Mouse (Mus musculus): Measurements from ENCODE around the gene Wdfy1. TPM values are rescaled to one million over a fixed set of nuclear protein-coding genes. Genes with fewer than 3 reads are reported as not detected.
A peak's percentile ranks its signal among the peaks of the same experiment; 100 is the strongest.

Gene Wdfy1
- total RNA-seq, 2 experiments from 2014 or later: 43.7 to 45.9 TPM

- TF ChIP-seq CTCF (IDR thresholded peaks at IDR 0.05): no peak
- H3K27ac ChIP-seq: no peak overlapping the region
- no peak for DNase-seq (ENCODE audit: extremely low spot score in 1 of 2, low spot score in 2 of 2)
- H3K4me3 ChIP-seq: peak overlapping the region; percentile 23
- intact Hi-C loops (cut with DNase I): no loop called here
Observed at GRCm38 (mm10) chr1:79759436-79759972, 16.4 kb downstream of the Wdfy1 start.

GRCm38 (mm10) chr1:79759006-79759405, 16.9 kb downstream of the Wdfy1 start:
- Histone ChIP-seq H3K27ac (no peak overlapping the region), H3K4me3 (no peak overlapping the region)
- DNase-seq (ENCODE audit: extremely low spot score in 1 of 2, low spot score in 2 of 2): no peak
- TF ChIP-seq CTCF (IDR thresholded peaks at IDR 0.05): no peak
- intact Hi-C loops (cut with DNase I): no loop called here

GRCm38 (mm10) chr1:79757597-79757996, 18.3 kb downstream of the Wdfy1 start:
- Histone ChIP-seq H3K4me3 (no peak overlapping the region), H3K27ac (no peak overlapping the region)
- intact Hi-C loops (cut with DNase I): no loop called here
- no peak for TF ChIP-seq CTCF (IDR thresholded peaks at IDR 0.05)
- no peak for DNase-seq (ENCODE audit: extremely low spot score in 1 of 2, low spot score in 2 of 2)

GRCm38 (mm10) chr1:79757161-79757560, 18.8 kb downstream of the Wdfy1 start:
- TF ChIP-seq CTCF (IDR thresholded peaks at IDR 0.05): no peak
- no peak overlapping the region for H3K4me3 ChIP-seq
- no peak for DNase-seq (ENCODE audit: extremely low spot score in 1 of 2, low spot score in 2 of 2)
- H3K27ac ChIP-seq: no peak overlapping the region
- intact Hi-C loops (cut with DNase I): no loop called here

GRCm38 (mm10) chr1:79756417-79756816, 19.5 kb downstream of the Wdfy1 start:
- TF ChIP-seq CTCF (IDR thresholded peaks at IDR 0.05): no peak
- DNase-seq (ENCODE audit: extremely low spot score in 1 of 2, low spot score in 2 of 2): no peak
- Histone ChIP-seq H3K4me3 (no peak overlapping the region), H3K27ac (no peak overlapping the region)
- intact Hi-C loops (cut with DNase I): no loop called here

- DNase-seq (ENCODE audit: extremely low spot score in 1 of 2, low spot score in 2 of 2): no peak
- no peak for TF ChIP-seq CTCF (IDR thresholded peaks at IDR 0.05)
- Histone ChIP-seq H3K27ac (no peak overlapping the region), H3K4me3 (no peak overlapping the region)
- intact Hi-C loops (cut with DNase I): no loop called here
Observed at GRCm38 (mm10) chr1:79755376-79755775, 20.6 kb downstream of the Wdfy1 start.

GRCm38 (mm10) chr1:79754936-79755335, 21.0 kb downstream of the Wdfy1 start:
- no peak for DNase-seq (ENCODE audit: extremely low spot score in 1 of 2, low spot score in 2 of 2)
- H3K27ac ChIP-seq: no peak overlapping the region
- TF ChIP-seq CTCF (IDR thresholded peaks at IDR 0.05): no peak
- no peak overlapping the region for H3K4me3 ChIP-seq
- intact Hi-C loops (cut with DNase I): no loop called here

GRCm38 (mm10) chr1:79753456-79753855, 22.5 kb downstream of the Wdfy1 start:
- TF ChIP-seq CTCF (IDR thresholded peaks at IDR 0.05): no peak
- intact Hi-C loops (cut with DNase I): no loop called here
- Histone ChIP-seq H3K27ac (no peak overlapping the region), H3K4me3 (no peak overlapping the region)
- DNase-seq (ENCODE audit: extremely low spot score in 1 of 2, low spot score in 2 of 2): no peak

GRCm38 (mm10) chr1:79752714-79753340, 23.1 kb downstream of the Wdfy1 start:
- DNase-seq (ENCODE audit: extremely low spot score in 1 of 2, low spot score in 2 of 2): no peak
- Histone ChIP-seq H3K4me3 (no peak overlapping the region), H3K27ac (no peak overlapping the region)
- intact Hi-C loops (cut with DNase I): no loop called here
- no peak for TF ChIP-seq CTCF (IDR thresholded peaks at IDR 0.05)

- Histone ChIP-seq H3K4me3 (no peak overlapping the region), H3K27ac (no peak overlapping the region)
- DNase-seq (ENCODE audit: extremely low spot score in 1 of 2, low spot score in 2 of 2): no peak
- TF ChIP-seq CTCF (IDR thresholded peaks at IDR 0.05): no peak
- intact Hi-C loops (cut with DNase I): no loop called here
Observed at GRCm38 (mm10) chr1:79752015-79752695, 23.8 kb downstream of the Wdfy1 start.

- no peak overlapping the region for H3K4me3 ChIP-seq
- no peak for TF ChIP-seq CTCF (IDR thresholded peaks at IDR 0.05)
- no peak overlapping the region for H3K27ac ChIP-seq
- intact Hi-C loops (cut with DNase I): no loop called here
- DNase-seq (ENCODE audit: extremely low spot score in 1 of 2, low spot score in 2 of 2): no peak
Observed at GRCm38 (mm10) chr1:79751186-79751585, 24.8 kb downstream of the Wdfy1 start.

- DNase-seq (ENCODE audit: extremely low spot score in 1 of 2, low spot score in 2 of 2): no peak
- TF ChIP-seq CTCF (IDR thresholded peaks at IDR 0.05): no peak
- intact Hi-C loops (cut with DNase I): no loop called here
- Histone ChIP-seq H3K27ac (no peak overlapping the region), H3K4me3 (no peak overlapping the region)
Observed at GRCm38 (mm10) chr1:79746056-79746455, 29.9 kb downstream of the Wdfy1 start.

- no peak for TF ChIP-seq CTCF (IDR thresholded peaks at IDR 0.05)
- Histone ChIP-seq H3K4me3 (no peak overlapping the region), H3K27ac (no peak overlapping the region)
- intact Hi-C loops (cut with DNase I): no loop called here
- no peak for DNase-seq (ENCODE audit: extremely low spot score in 1 of 2, low spot score in 2 of 2)
Observed at GRCm38 (mm10) chr1:79743385-79743784, 32.6 kb downstream of the Wdfy1 start.
